Mouse (Mus musculus): ENCODE measurements around the gene Capg.

- TF ChIP-seq CTCF (IDR thresholded peaks at IDR 0.05; ENCODE audit: borderline replicate concordance, insufficient read depth, low read depth, low read length), result no peak
- TF ChIP-seq POLR2A (IDR thresholded peaks at IDR 0.05; ENCODE audit: borderline replicate concordance, insufficient read depth, low read length), result no peak
Measured at GRCm38 (mm10) chr6:72600216-72600615, 56.0 kb downstream of the Capg start.
